Mouse (Mus musculus) T-helper 17 cell (primary cell): Measurements from ENCODE around the gene Syvn1.

Source experiments
- in situ Hi-C, 2 experiments: fragments of 300-600 bp; cut with MboI, MseI; formaldehyde crosslinking; loops; 1 replicate in 1 of 2; 2 replicates in 1 of 2; pipeline ENCODE4 v1.15.1; 2025; ENCODE audit warnings: high pct_unique_total_duplicates in 2 of 2

The Syvn1 gene

GRCm38 (mm10) chr19:6046294-6047153 lies at the start of gene Syvn1:
Gene Syvn1, plus strand, starts transcription at chr19:6046576.
- in situ Hi-C loops = no loop called here

GRCm38 (mm10) chr19:5998180-5998579 lies 48.2 kb upstream of the Syvn1 start:
- in situ Hi-C loops = no loop called here

- in situ Hi-C loops = no loop called here
These were observed 46.4 kb upstream of the Syvn1 start for GRCm38 (mm10) chr19:5999969-6000368.

- in situ Hi-C loops = no loop called here
These were observed 40.8 kb upstream of the Syvn1 start for GRCm38 (mm10) chr19:6005541-6005940.

- in situ Hi-C loops = no loop called here
These were observed 39.4 kb upstream of the Syvn1 start for GRCm38 (mm10) chr19:6007013-6007412.

GRCm38 (mm10) chr19:6009137-6009536 lies 37.2 kb upstream of the Syvn1 start:
- in situ Hi-C loops = no loop called here

GRCm38 (mm10) chr19:6013691-6014090 lies 32.7 kb upstream of the Syvn1 start:
- in situ Hi-C loops = loop anchor here in 1 of 2 experiments (5.0 kb wide), 1 partner anchor 41 kb away; no protein-coding TSS in a partner anchor

GRCm38 (mm10) chr19:6014991-6015510 lies 31.3 kb upstream of the Syvn1 start:
- in situ Hi-C loops = loop anchor here (5.0 kb wide), 3 partner anchors 43 to 93 kb away; partner anchors contain the start of gene Cdc42ep2 (in 1 of the 2)

- in situ Hi-C loops = loop anchor here (5.0 kb wide), 2 partner anchors 48 to 93 kb away; partner anchors contain the start of gene Cdc42ep2 (in 1 of the 2)
These were observed 30.7 kb upstream of the Syvn1 start, which contains the start of gene Capn1 for GRCm38 (mm10) chr19:6015511-6016315. Gene Capn1, minus strand, starts transcription at chr19:6015897.

GRCm38 (mm10) chr19:6016532-6016931 lies 29.8 kb upstream of the Syvn1 start:
- in situ Hi-C loops = loop anchor here (5.0 kb wide), 2 partner anchors 49 to 94 kb away; partner anchors contain the start of gene Cdc42ep2 (in 1 of the 2)

- in situ Hi-C loops = loop anchor here (5.0 kb wide), 2 partner anchors 51 to 96 kb away; partner anchors contain the start of gene Cdc42ep2 (in 1 of the 2)
These were observed 28.0 kb upstream of the Syvn1 start for GRCm38 (mm10) chr19:6018142-6019089.

- in situ Hi-C loops = no loop called here
These were observed 26.1 kb upstream of the Syvn1 start for GRCm38 (mm10) chr19:6020276-6020675.

GRCm38 (mm10) chr19:6023059-6023458 lies 23.3 kb upstream of the Syvn1 start:
- in situ Hi-C loops = no loop called here

- in situ Hi-C loops = no loop called here
These were observed 22.4 kb upstream of the Syvn1 start for GRCm38 (mm10) chr19:6023930-6024329.

- in situ Hi-C loops = no loop called here
These were observed 17.4 kb upstream of the Syvn1 start for GRCm38 (mm10) chr19:6028991-6029390.

- in situ Hi-C loops = no loop called here
These were observed 16.9 kb upstream of the Syvn1 start for GRCm38 (mm10) chr19:6029426-6029825.

- in situ Hi-C loops = loop anchor here in 1 of 2 experiments (10.0 kb wide), 1 partner anchor 804 kb away; no protein-coding TSS in a partner anchor
These were observed 15.7 kb upstream of the Syvn1 start for GRCm38 (mm10) chr19:6030520-6031280.

GRCm38 (mm10) chr19:6035966-6036585 lies 10.3 kb upstream of the Syvn1 start:
- in situ Hi-C loops = loop anchor here in 1 of 2 experiments (5.0 to 10.0 kb wide), 2 partner anchors 69 to 799 kb away; no protein-coding TSS in a partner anchor

- in situ Hi-C loops = loop anchor here in 1 of 2 experiments (5.0 to 10.0 kb wide), 2 partner anchors 70 to 797 kb away; no protein-coding TSS in a partner anchor
These were observed 8.7 kb upstream of the Syvn1 start for GRCm38 (mm10) chr19:6037695-6038094.
